Mouse (Mus musculus) hindbrain, embryonic 11.5 days (tissue): Measurements from ENCODE around the gene N4bp3. TPM values are rescaled to one million over a fixed set of nuclear protein-coding genes. Genes with fewer than 3 reads are reported as not detected.

Experiments
- polyA plus RNA-seq: library from polyadenylated mRNA; unstranded; fragments of >200 nt; fragmentation: Nextera tagmentation; extraction: Ambion mirVana; gene quantifications from 2 replicates; pipeline ENCODE4 v1.2.1, GENCODE M21; 2014

N4bp3 gene
- polyA plus RNA-seq, 1 experiment from 2014 or later: 6.6 TPM

Other genes starting within 250 kb of the N4bp3 start
- gene Phykpl, start 66.1 kb downstream of the N4bp3 start, polyA plus RNA-seq: 10.1 and 13.2 TPM in 2 replicates
- gene Hnrnpab, start 44.0 kb downstream of the N4bp3 start, polyA plus RNA-seq: 777 and 822 TPM in 2 replicates
- 154 and 156 TPM in 2 replicates for gene Nhp2, start 31.1 kb downstream of the N4bp3 start, polyA plus RNA-seq
- gene Rmnd5b, start 14.9 kb downstream of the N4bp3 start, polyA plus RNA-seq: 42.5 and 43.7 TPM in 2 replicates
- 0.73 and 1.2 TPM in 2 replicates for gene D930048N14Rik, start 112 bp upstream of the N4bp3 start, polyA plus RNA-seq
- gene 0610009B22Rik, start 38.0 kb upstream of the N4bp3 start, polyA plus RNA-seq: 108 and 110 TPM in 2 replicates
- 12.7 and 16.1 TPM in 2 replicates for gene Sec24a, start 112.8 kb upstream of the N4bp3 start, polyA plus RNA-seq
- 140 and 146 TPM in 2 replicates for gene Sar1b, start 112.8 kb upstream of the N4bp3 start, polyA plus RNA-seq
- gene Jade2, start 206.8 kb upstream of the N4bp3 start, polyA plus RNA-seq: 0.34 and 0.40 TPM in 2 replicates